Mouse (Mus musculus): ENCODE results near the gene Stab2.

- TF ChIP-seq CTCF (IDR thresholded peaks at IDR 0.05; ENCODE audit: low read depth): no peak
- TF ChIP-seq EP300 (optimal IDR thresholded peaks at IDR 0.05): no peak
These were observed 160.8 kb downstream of the Stab2 start for GRCm38 (mm10) chr10:86846926-86847467.
